Comparison of ENCODE assay signal across 8 mouse cellular contexts in the genomic region with DNA sequence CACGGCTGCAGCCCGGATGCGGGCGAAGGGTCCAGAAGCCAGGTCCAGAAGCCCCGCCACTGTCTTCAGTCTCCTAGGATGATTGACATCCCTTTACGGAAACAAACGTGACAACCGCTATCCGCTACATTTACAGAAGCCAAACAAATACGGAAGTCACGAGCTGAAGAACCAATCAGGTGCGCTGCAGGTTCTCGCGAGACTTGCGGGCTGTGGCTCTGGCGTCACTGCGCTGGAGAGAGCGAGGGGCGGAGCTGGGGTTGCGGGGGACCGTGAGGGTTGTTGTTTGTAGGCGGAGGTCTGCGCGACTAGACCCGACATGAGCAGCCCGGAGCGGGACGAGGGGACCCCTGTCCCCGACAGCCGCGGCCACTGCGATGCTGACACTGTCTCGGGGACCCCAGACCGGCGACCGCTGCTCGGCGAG. TPM values are rescaled to one million over a fixed set of nuclear protein-coding genes. Genes with fewer than 3 reads are reported as not detected.
A peak's percentile ranks its signal among the peaks of the same experiment; 100 is the strongest.
DNase-seq lines count a peak whose midpoint lies in the region; ATAC-seq and TF ChIP-seq lines count a peak whose summit lies in the region.

A gene (plus strand): TSS at position 229 of the 427 bp plus-strand sequence.

- TF ChIP-seq CTCF in liver, embryonic 14.5 days (IDR thresholded peaks at IDR 0.05; ENCODE audit: low read depth): no peak
- TF ChIP-seq CTCF in stomach, postnatal 0 days (IDR thresholded peaks at IDR 0.05; ENCODE audit: low read depth): no peak

- ATAC-seq in heart, embryonic 15.5 days (replicated peaks; ENCODE audit: insufficient number of reproducible peaks, insufficient read depth, low FRiP score, low read depth): peak; percentile 97
- peak; percentile 96 for ATAC-seq in liver, embryonic 14.5 days (ENCODE audit: insufficient read depth)
- peak; percentile 98 for ATAC-seq in neural tube, embryonic 11.5 days (ENCODE audit: insufficient read depth, low FRiP score, low TSS enrichment)
- peak; percentile 98 for ATAC-seq in stomach, postnatal 0 days (ENCODE audit: low FRiP score, low TSS enrichment)

- peak within 1 kb of the TSS; percentile 93 for H3K9ac ChIP-seq in heart, embryonic 15.5 days
- peak within 1 kb of the TSS; percentile 99 for H3K9ac ChIP-seq in liver, embryonic 14.5 days (replicated peaks)
- peak within 1 kb of the TSS; percentile 92 for H3K9ac ChIP-seq in neural tube, embryonic 11.5 days (ENCODE audit: low read length)
- H3K9ac ChIP-seq in stomach, postnatal 0 days (ENCODE audit: low read length): peak within 1 kb of the TSS; percentile 95

- H3K27ac ChIP-seq in forebrain, embryonic 10.5 days: peak within 1 kb of the TSS; percentile 92
- H3K27ac ChIP-seq in heart, embryonic 15.5 days: peak within 1 kb of the TSS; percentile 85
- H3K27ac ChIP-seq in liver, embryonic 14.5 days: peak within 1 kb of the TSS; percentile 74
- H3K27ac ChIP-seq in neural tube, embryonic 11.5 days (ENCODE audit: low read depth, low read length): peak within 1 kb of the TSS; percentile 50; the same call in 1 of the 2 replicates
- peak within 1 kb of the TSS; percentile 88 for H3K27ac ChIP-seq in stomach, postnatal 0 days (replicated peaks)

- H3K9me3 ChIP-seq in forebrain, embryonic 10.5 days: no peaks in the 10 kb centered on the region
- H3K9me3 ChIP-seq in heart, embryonic 15.5 days (replicated peaks): no peaks in the 10 kb centered on the region
- H3K9me3 ChIP-seq in liver, embryonic 14.5 days (ENCODE audit: control insufficient read depth, low read length): no peaks in the 10 kb centered on the region
- no peaks in the 10 kb centered on the region for H3K9me3 ChIP-seq in neural tube, embryonic 11.5 days (ENCODE audit: control insufficient read depth, low read length)
- H3K9me3 ChIP-seq in stomach, postnatal 0 days (ENCODE audit: control insufficient read depth, low read length): no peaks in the 10 kb centered on the region

- peak; percentile 99 for DNase-seq in CD8-positive naive resting alpha-beta T cell, adult 2 months (ENCODE audit: low read depth in 2 of 2, low spot score in 2 of 2)
- DNase-seq in c-Kit-positive CD71-negative TER-119-negative erythroid progenitor cells, embryonic 14.5 days (ENCODE audit: low read depth): peak; percentile 97
- peak; percentile 95 for DNase-seq in forebrain, embryonic 10.5 days (ENCODE audit: extremely low spot score, low spot score)
- DNase-seq in kidney, postnatal 25 days: peak; percentile 99 to 100
- peak; percentile 96 to 97 (median 97) for DNase-seq in liver, embryonic 14.5 days (ENCODE audit: low read depth in 3 of 3, low spot score in 3 of 3)
- peak; percentile 97 for DNase-seq in neural tube, embryonic 11.5 days (ENCODE audit: low spot score)
- DNase-seq in stomach, postnatal 0 days (ENCODE audit: low spot score): peak; percentile 96

- peak within 1 kb of the TSS; percentile 80 for H3K4me2 ChIP-seq in heart, embryonic 15.5 days
- peak within 1 kb of the TSS; percentile 83 for H3K4me2 ChIP-seq in liver, embryonic 14.5 days (ENCODE audit: low read depth)
- peak within 1 kb of the TSS; percentile 39 for H3K4me2 ChIP-seq in neural tube, embryonic 11.5 days (ENCODE audit: low read depth)
- H3K4me2 ChIP-seq in stomach, postnatal 0 days (replicated peaks; ENCODE audit: low read depth): peak within 1 kb of the TSS; percentile 73

- under 1% methylated on average over 38 of the region's 38 CpGs for WGBS in forebrain, embryonic 10.5 days
- 0% methylated on average over 38 of the region's 38 CpGs for WGBS in heart, embryonic 15.5 days
- under 1% methylated on average over 38 of the region's 38 CpGs for WGBS in liver, embryonic 14.5 days (ENCODE audit: insufficient replicate concordance)
- under 1% methylated on average over 38 of the region's 38 CpGs for WGBS in neural tube, embryonic 11.5 days
- under 1% methylated on average over 38 of the region's 38 CpGs for WGBS in stomach, postnatal 0 days

- peak within 1 kb of the TSS; percentile 96 for H3K4me3 ChIP-seq in forebrain, embryonic 10.5 days
- peak within 1 kb of the TSS; percentile 86 for H3K4me3 ChIP-seq in heart, embryonic 15.5 days
- H3K4me3 ChIP-seq in liver, embryonic 14.5 days (ENCODE audit: insufficient read depth in 1 of 2, low read depth in 2 of 2, low read length in 2 of 2): peak within 1 kb of the TSS; percentile 79 to 97
- H3K4me3 ChIP-seq in neural tube, embryonic 11.5 days (ENCODE audit: low read depth, low read length): peak within 1 kb of the TSS; percentile 91
- peak within 1 kb of the TSS; percentile 99 for H3K4me3 ChIP-seq in stomach, postnatal 0 days (ENCODE audit: low read depth, low read length)

- H3K36me3 ChIP-seq in forebrain, embryonic 10.5 days (replicated peaks): peaks cover 21% of the 10 kb centered on the region
- no peaks in the 10 kb centered on the region for H3K36me3 ChIP-seq in heart, embryonic 15.5 days
- H3K36me3 ChIP-seq in liver, embryonic 14.5 days (replicated peaks; ENCODE audit: control insufficient read depth, insufficient read depth, low read depth): no peaks in the 10 kb centered on the region
- H3K36me3 ChIP-seq in neural tube, embryonic 11.5 days (ENCODE audit: control insufficient read depth, insufficient read depth, low read length): no peaks in the 10 kb centered on the region
- H3K36me3 ChIP-seq in stomach, postnatal 0 days (ENCODE audit: control insufficient read depth, insufficient read depth, low read length): no peaks in the 10 kb centered on the region

- H3K4me1 ChIP-seq in forebrain, embryonic 10.5 days: peaks cover 26% of the 10 kb centered on the region
- H3K4me1 ChIP-seq in heart, embryonic 15.5 days (replicated peaks): peaks cover 22% of the 10 kb centered on the region
- H3K4me1 ChIP-seq in liver, embryonic 14.5 days (replicated peaks; ENCODE audit: control insufficient read depth in 2 of 2, insufficient read depth in 2 of 2, low read length in 1 of 2): peaks cover 10 to 11% of the 10 kb centered on the region in 2 experiments
- H3K4me1 ChIP-seq in neural tube, embryonic 11.5 days (ENCODE audit: control insufficient read depth, insufficient read depth, low read length): peaks cover 8% of the 10 kb centered on the region
- H3K4me1 ChIP-seq in stomach, postnatal 0 days (replicated peaks; ENCODE audit: control insufficient read depth, insufficient read depth): peaks cover 6% of the 10 kb centered on the region; the same call in 1 of the 2 replicates

- peak; percentile 86 for TF ChIP-seq EP300 in liver, embryonic 14.5 days (IDR thresholded peaks at IDR 0.05; ENCODE audit: low read depth)
- peak; percentile 99 for TF ChIP-seq EP300 in stomach, postnatal 0 days (optimal IDR thresholded peaks at IDR 0.05)

- H3K27me3 ChIP-seq in forebrain, embryonic 10.5 days (ENCODE audit: poor library complexity, severe bottlenecking): no peaks in the 10 kb centered on the region
- no peaks in the 10 kb centered on the region for H3K27me3 ChIP-seq in heart, embryonic 15.5 days
- H3K27me3 ChIP-seq in liver, embryonic 14.5 days (ENCODE audit: control insufficient read depth, insufficient read depth, low read length): no peaks in the 10 kb centered on the region
- no peaks in the 10 kb centered on the region for H3K27me3 ChIP-seq in neural tube, embryonic 11.5 days (ENCODE audit: control insufficient read depth, insufficient read depth, low read length)
- no peaks in the 10 kb centered on the region for H3K27me3 ChIP-seq in stomach, postnatal 0 days (ENCODE audit: control insufficient read depth, insufficient read depth, low read length)

RNA-seq across cellular contexts. Expression of the gene that starts here (rescaled TPM):
- 53.7 and 56.8 TPM in 2 replicates for polyA plus RNA-seq in forebrain, embryonic 10.5 days (2016; fragmentation: Nextera tagmentation; extraction: Ambion mirVana)
- 69.4 and 72.5 TPM in 2 replicates for polyA plus RNA-seq in heart, embryonic 15.5 days (2015; fragmentation: Nextera tagmentation; extraction: Ambion mirVana)
- 8.4 and 11.2 TPM in 2 replicates for polyA plus RNA-seq in liver, embryonic 14.5 days (2012; rRNA removed)
- polyA plus RNA-seq in liver, embryonic 14.5 days (2014; fragmentation: Nextera tagmentation; extraction: Ambion mirVana): 13.0 and 13.5 TPM in 2 replicates
- 72.9 and 74.7 TPM in 2 replicates for polyA plus RNA-seq in neural tube, embryonic 11.5 days (2014; fragmentation: Nextera tagmentation; extraction: Ambion mirVana)
- polyA plus RNA-seq in stomach, postnatal 0 days (2015; fragmentation: Nextera tagmentation; extraction: Ambion mirVana): 46.7 and 49.1 TPM in 2 replicates

Comparison
In these comparisons a context has a peak if more than half of its experiments do, and no peak if none do; other contexts are left out.
1. Peak in every context shown above with its lines: DNase-seq, ATAC-seq, H3K4me3 ChIP-seq and H3K27ac ChIP-seq.